Mouse (Mus musculus) embryonic facial prominence, embryonic 12.5 days (tissue): ENCODE results near the gene Ikbkg. TPM values are rescaled to one million over a fixed set of nuclear protein-coding genes. Genes with fewer than 3 reads are reported as not detected.

Experiments
- ATAC-seq: fragments of 200-750 bp; cut with Nextera tagmentation; 2 replicates; pipeline ENCODE4 v1.8.0; 2017; ENCODE audit not compliant: insufficient number of reproducible peaks, insufficient read depth, low FRiP score, low TSS enrichment
- H3K27ac ChIP-seq: fragments of 300-500 bp; sonication (generic); 2 replicates; pipeline ENCODE4 v1.5.1; 2016; ENCODE audit warnings: mild to moderate bottlenecking
- H3K27me3 ChIP-seq: fragments of 300-500 bp; sonication (generic); 2 replicates; pipeline ENCODE4 v1.6.1; 2016; ENCODE audit warnings: mild to moderate bottlenecking, moderate library complexity
- H3K36me3 ChIP-seq: fragments of 300-500 bp; sonication (generic); 2 replicates; pipeline ENCODE4 v1.6.1; 2016; ENCODE audit warnings: mild to moderate bottlenecking
- H3K4me1 ChIP-seq: fragments of 300-500 bp; sonication (generic); 2 replicates; pipeline ENCODE4 v1.6.1; 2016
- H3K4me2 ChIP-seq: fragments of 300-500 bp; sonication (generic); replicated peaks from 2 replicates; pipeline ENCODE4 v1.6.1; 2016; ENCODE audit warnings: mild to moderate bottlenecking, moderate library complexity
- H3K4me3 ChIP-seq: fragments of 300-500 bp; sonication (generic); 2 replicates; pipeline ENCODE4 v1.5.1; 2016; ENCODE audit warnings: mild to moderate bottlenecking
- H3K9ac ChIP-seq: fragments of 300-500 bp; sonication (generic); 2 replicates; pipeline ENCODE4 v1.6.1; 2016; ENCODE audit warnings: mild to moderate bottlenecking, moderate library complexity
- H3K9me3 ChIP-seq: fragments of 300-500 bp; sonication (generic); 2 replicates; pipeline ENCODE4 v1.6.1; 2016; ENCODE audit warnings: mild to moderate bottlenecking, moderate library complexity
- WGBS: fragments of 180-500 bp; shearing (Covaris S2); methylation state at CpG from one replicate; pipeline ENCODE4 v1.1.7; 2016; 5-methylcytosine and 5-hydroxymethylcytosine counted together
- polyA plus RNA-seq: library from polyadenylated mRNA; unstranded; fragments of >200 nt; fragmentation: Nextera tagmentation; extraction: Ambion mirVana; gene quantifications from 2 replicates; pipeline ENCODE4 v1.2.1, GENCODE M21; 2016

Gene Ikbkg
- polyA plus RNA-seq, 1 experiment from 2014 or later = 20.0 TPM

DNA sequence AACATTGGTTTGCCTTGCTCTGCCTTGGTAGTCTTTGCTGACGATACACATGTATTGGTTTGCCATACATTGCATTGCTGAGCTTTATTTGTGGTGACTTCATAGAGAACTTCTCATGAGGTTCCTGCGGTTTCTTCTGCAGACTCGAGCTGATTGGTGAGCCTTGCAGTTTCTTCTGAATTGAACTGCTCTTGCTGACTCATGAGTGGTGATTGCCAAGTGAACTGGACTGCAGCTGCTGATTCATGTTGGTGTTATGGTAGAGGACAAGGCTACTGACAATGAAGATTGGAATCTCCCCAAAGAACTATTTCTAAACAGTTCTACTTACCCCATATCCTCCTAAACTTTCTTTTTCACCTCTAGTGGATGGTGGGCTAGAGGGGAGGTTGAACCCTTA is 7.0 kb downstream of the Ikbkg start:
- WGBS = 81% methylated on average over 3 of the region's 3 CpGs
- no peak overlapping the region for H3K4me3 ChIP-seq
- H3K4me2 ChIP-seq = no peak overlapping the region
- no peaks in the 10 kb centered on the region for H3K9me3 ChIP-seq
- H3K4me1 ChIP-seq = no peaks in the 10 kb centered on the region
- H3K9ac ChIP-seq = no peak overlapping the region
- H3K27me3 ChIP-seq = no peaks in the 10 kb centered on the region
- no peak overlapping the region for H3K27ac ChIP-seq
- H3K36me3 ChIP-seq = no peaks in the 10 kb centered on the region
- no peak for ATAC-seq

GRCm38 (mm10) chrX:74408340-74408739 is 15.2 kb downstream of the Ikbkg start:
- H3K27me3 ChIP-seq = no peaks in the 10 kb centered on the region
- H3K4me2 ChIP-seq = no peak overlapping the region
- no peak for ATAC-seq

DNA sequence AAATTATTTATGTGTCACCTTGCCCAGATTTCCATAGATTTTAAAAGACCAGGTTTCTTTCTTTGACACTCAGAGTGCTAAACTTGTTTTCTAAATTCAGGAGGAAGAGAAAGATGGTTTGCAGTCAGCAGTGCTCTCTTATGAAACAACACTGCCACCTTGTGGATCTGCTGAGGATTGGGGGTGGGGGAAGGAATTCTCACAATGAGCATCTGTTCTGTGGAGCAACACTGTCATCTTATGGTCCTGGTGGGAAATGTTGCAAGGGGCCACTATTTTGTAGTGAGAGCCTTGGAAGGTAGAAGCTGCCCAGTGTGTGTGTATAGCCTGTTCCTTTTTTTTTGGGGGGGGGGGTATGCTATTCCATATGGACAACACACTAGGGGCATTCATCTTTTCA is 20.3 kb downstream of the Ikbkg start:
- Histone ChIP-seq H3K4me3 (no peak overlapping the region), H3K9ac (no peak overlapping the region), H3K9me3 (no peaks in the 10 kb centered on the region), H3K4me2 (no peak overlapping the region), H3K27ac (no peak overlapping the region), H3K36me3 (no peaks in the 10 kb centered on the region), H3K4me1 (no peaks in the 10 kb centered on the region), H3K27me3 (no peaks in the 10 kb centered on the region)
- ATAC-seq = peak; percentile 80; the same call in 1 of the 2 replicates

More at GRCm38 (mm10) chrX:74408340-74408739, 15.2 kb downstream of the Ikbkg start:
- no peaks in the 10 kb centered on the region for H3K9me3 ChIP-seq
- no peak overlapping the region for H3K9ac ChIP-seq
- WGBS = 51% methylated on average over 2 of the region's 2 CpGs
- no peak overlapping the region for H3K27ac ChIP-seq
- H3K4me1 ChIP-seq = no peaks in the 10 kb centered on the region
- no peak overlapping the region for H3K4me3 ChIP-seq
- no peaks in the 10 kb centered on the region for H3K36me3 ChIP-seq

- Histone ChIP-seq H3K27ac (no peak overlapping the region), H3K36me3 (no peaks in the 10 kb centered on the region), H3K4me3 (no peak overlapping the region), H3K9ac (no peak overlapping the region), H3K4me1 (no peaks in the 10 kb centered on the region), H3K9me3 (no peaks in the 10 kb centered on the region), H3K4me2 (no peak overlapping the region), H3K27me3 (no peaks in the 10 kb centered on the region)
- ATAC-seq = no peak
Observed at GRCm38 (mm10) chrX:74424443-74424842, 31.4 kb downstream of the Ikbkg start.

DNA sequence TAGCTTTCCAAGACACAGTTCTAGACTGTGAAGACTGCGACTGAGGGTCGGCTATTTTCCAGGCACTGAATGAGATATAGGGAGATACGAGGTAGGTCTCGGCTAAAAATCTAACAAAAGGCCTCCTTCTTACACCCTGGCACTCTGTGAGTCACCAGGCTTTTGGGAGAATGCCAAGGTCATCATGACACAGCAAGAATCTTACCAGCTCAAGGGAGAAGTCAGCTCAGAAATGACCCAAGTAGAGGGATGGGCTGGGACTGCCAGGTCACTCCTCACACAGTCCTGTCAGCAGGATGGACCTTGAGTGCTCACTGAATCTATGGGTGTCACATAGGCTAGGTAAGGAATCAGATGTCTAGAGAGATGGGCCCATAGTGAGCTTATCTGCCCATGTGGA is 32.1 kb downstream of the Ikbkg start:
- Histone ChIP-seq H3K4me1 (no peaks in the 10 kb centered on the region), H3K4me3 (no peak overlapping the region), H3K27me3 (no peaks in the 10 kb centered on the region), H3K4me2 (no peak overlapping the region), H3K9ac (no peak overlapping the region), H3K9me3 (no peaks in the 10 kb centered on the region), H3K36me3 (no peaks in the 10 kb centered on the region), H3K27ac (no peak overlapping the region)
- 84% methylated on average over 4 of the region's 4 CpGs for WGBS
- ATAC-seq = no peak

DNA sequence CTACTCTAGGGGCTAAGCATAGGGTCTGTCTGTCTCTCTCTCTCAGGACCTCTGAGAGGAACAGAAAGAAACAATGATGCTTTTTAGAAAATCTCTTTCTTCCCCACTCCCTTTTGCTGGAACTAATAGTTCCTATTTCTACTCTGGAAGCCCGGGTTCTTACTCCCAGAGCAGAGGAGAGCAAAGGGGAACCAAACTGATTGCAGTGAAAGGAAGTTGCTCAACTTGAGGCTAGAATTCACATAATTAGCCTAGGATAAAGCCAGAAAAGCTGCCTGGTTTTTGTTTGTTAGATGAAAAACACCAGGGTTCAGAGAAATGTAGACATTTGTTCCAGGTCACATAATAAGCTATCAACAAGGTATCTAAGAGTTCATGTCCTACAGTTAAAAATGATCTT is 33.2 kb downstream of the Ikbkg start:
- no peak overlapping the region for H3K4me3 ChIP-seq
- H3K27ac ChIP-seq = no peak overlapping the region
- ATAC-seq = no peak
- no peak overlapping the region for H3K9ac ChIP-seq
- H3K4me1 ChIP-seq = no peaks in the 10 kb centered on the region
- no peaks in the 10 kb centered on the region for H3K9me3 ChIP-seq
- H3K36me3 ChIP-seq = no peaks in the 10 kb centered on the region
- no peaks in the 10 kb centered on the region for H3K27me3 ChIP-seq
- H3K4me2 ChIP-seq = no peak overlapping the region
- 70% methylated on average over 1 of the region's 1 CpGs for WGBS

DNA sequence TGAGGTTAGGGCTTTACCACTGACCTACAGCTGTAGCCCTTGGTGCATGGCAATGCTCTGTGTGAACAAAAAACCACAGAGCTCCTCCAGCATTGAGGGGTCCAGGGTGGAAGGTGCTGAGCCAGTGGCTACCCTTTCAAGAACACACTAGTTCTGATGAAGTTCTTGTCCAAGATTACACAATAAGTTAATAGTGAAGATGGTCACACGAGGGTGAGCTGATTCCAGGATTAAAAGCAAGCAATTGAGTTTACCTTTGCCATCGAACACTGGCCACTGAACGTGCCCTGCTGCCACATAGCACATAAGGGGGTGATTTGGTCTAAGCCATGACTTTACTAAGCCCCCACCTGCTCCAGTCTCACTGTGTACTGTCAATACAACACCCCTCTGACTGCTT is 34.0 kb downstream of the Ikbkg start:
- no peaks in the 10 kb centered on the region for H3K36me3 ChIP-seq
- no peaks in the 10 kb centered on the region for H3K9me3 ChIP-seq
- H3K27ac ChIP-seq = no peak overlapping the region
- H3K9ac ChIP-seq = no peak overlapping the region
- WGBS = 86% methylated on average over 3 of the region's 3 CpGs
- ATAC-seq = no peak
- no peak overlapping the region for H3K4me2 ChIP-seq
- no peaks in the 10 kb centered on the region for H3K4me1 ChIP-seq
- no peaks in the 10 kb centered on the region for H3K27me3 ChIP-seq
- no peak overlapping the region for H3K4me3 ChIP-seq

DNA sequence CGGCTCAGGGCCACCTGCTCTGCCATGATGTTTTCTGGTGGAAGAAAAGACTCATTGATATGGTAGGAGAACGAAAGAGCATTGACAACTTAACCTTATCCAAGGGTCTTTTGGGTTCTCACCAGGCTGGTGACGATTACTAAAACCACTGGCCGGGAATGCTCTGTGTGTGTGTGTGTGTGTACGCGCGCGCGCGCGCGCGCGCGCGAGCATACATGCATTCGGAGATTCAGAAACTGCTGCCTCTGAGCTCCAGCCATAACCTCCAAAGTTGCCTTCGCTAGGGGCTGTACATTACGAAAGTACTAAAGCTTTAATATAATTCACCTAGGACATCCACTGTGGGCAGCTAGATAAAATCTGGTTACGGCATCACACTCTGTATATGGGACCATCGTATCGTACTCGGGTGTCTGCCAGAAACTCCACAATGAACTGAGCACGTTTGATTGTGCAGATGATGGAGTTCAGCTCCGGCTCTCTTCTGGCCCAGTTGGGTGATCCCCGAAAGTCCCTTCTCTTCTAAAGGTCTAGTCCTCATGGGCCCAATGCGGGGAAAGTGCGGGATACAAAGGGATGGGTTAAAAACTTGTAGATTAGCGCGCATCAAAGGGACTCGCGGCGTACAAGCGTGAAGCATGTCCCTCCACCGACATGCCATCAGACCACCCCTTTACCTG is 35.2 kb downstream of the Ikbkg start:
- ATAC-seq = peak; percentile 2; the same call in 1 of the 2 replicates
- no peaks in the 10 kb centered on the region for H3K4me1 ChIP-seq

GRCm38 (mm10) chrX:74428826-74429276 is 35.8 kb downstream of the Ikbkg start, which contains the start of gene G6pdx:
Gene G6pdx, minus strand, starts transcription at chrX:74429194.
- peak within 1 kb of the TSS; percentile 50 for H3K9ac ChIP-seq
- H3K27me3 ChIP-seq = no peaks in the 10 kb centered on the region
- 12% methylated on average over 25 of the region's 25 CpGs for WGBS
- peak within 1 kb of the TSS; percentile 56 for H3K4me2 ChIP-seq
- H3K4me3 ChIP-seq = peak within 1 kb of the TSS; percentile 50
- no peaks in the 10 kb centered on the region for H3K36me3 ChIP-seq
- H3K9me3 ChIP-seq = no peaks in the 10 kb centered on the region
- peak within 1 kb of the TSS; percentile 74 for H3K27ac ChIP-seq
- peak; percentile 83 for ATAC-seq
- H3K4me1 ChIP-seq = no peaks in the 10 kb centered on the region

More for the DNA sequence above, 35.2 kb downstream of the Ikbkg start:
- H3K9me3 ChIP-seq = no peaks in the 10 kb centered on the region
- peak overlapping the region; percentile 50 for H3K4me3 ChIP-seq
- peak overlapping the region; percentile 56 for H3K4me2 ChIP-seq
- H3K27me3 ChIP-seq = no peaks in the 10 kb centered on the region
- H3K27ac ChIP-seq = peak overlapping the region; percentile 41; the same call in 1 of the 2 replicates
- WGBS = 25% methylated on average over 35 of the region's 35 CpGs
- peak overlapping the region; percentile 44 for H3K9ac ChIP-seq
- H3K36me3 ChIP-seq = no peaks in the 10 kb centered on the region

- Histone ChIP-seq H3K4me2 (peak overlapping the region; percentile 56), H3K36me3 (peaks cover 3% of the 10 kb centered on the region; the same call in 1 of the 2 replicates), H3K4me1 (no peaks in the 10 kb centered on the region), H3K9me3 (no peaks in the 10 kb centered on the region), H3K9ac (peak overlapping the region; percentile 50), H3K27me3 (no peaks in the 10 kb centered on the region), H3K4me3 (peak overlapping the region; percentile 50), H3K27ac (peak overlapping the region; percentile 74)
- 24% methylated on average over 22 of the region's 22 CpGs for WGBS
- ATAC-seq = peak; percentile 42; the same call in 1 of the 2 replicates
Observed at GRCm38 (mm10) chrX:74429290-74429821, 36.3 kb downstream of the Ikbkg start.

DNA sequence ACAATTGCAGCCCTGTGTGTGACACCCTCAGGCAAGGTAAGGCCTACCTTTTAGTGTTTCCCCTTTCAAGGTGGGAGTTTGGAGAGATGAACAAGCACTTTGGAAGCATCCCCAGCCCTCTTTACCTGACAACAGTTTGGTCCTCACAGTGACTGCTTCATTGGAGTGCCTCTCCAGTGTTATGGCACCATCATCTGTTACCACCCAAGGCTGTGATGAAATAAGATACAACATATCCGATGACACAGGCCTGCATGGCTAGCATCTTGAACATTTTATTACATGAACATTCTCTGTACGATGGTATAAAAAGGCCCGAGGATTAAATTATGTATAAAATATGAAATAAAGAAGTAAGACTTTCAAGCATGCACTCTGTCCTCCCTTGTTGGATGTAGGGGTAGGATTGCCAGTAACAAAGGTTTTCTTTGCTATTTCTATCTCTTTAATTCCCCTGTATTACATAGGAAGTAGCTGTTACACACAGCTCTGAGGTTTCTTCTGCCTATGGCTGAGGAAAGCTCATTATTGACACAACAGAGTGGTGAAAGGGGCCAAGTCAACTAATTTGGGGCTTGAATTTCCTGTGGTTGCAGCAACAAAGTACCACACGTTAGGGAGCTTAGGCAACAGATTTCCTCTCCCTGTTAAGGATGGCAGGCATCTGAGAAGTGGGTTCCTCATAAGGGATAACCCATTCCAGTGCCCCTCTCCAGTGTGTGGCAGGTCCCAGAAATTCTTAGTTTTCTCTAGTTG is 58.2 kb downstream of the Ikbkg start:
- H3K4me2 ChIP-seq = no peak overlapping the region
- 75% methylated on average over 4 of the region's 4 CpGs for WGBS
- H3K9ac ChIP-seq = no peak overlapping the region
- H3K27ac ChIP-seq = no peak overlapping the region
- no peaks in the 10 kb centered on the region for H3K9me3 ChIP-seq
- no peak for ATAC-seq
- no peaks in the 10 kb centered on the region for H3K4me1 ChIP-seq
- H3K4me3 ChIP-seq = no peak overlapping the region
- no peaks in the 10 kb centered on the region for H3K36me3 ChIP-seq
- no peaks in the 10 kb centered on the region for H3K27me3 ChIP-seq

GRCm38 (mm10) chrX:74452773-74453172 is 59.7 kb downstream of the Ikbkg start:
- H3K4me1 ChIP-seq = no peaks in the 10 kb centered on the region
- WGBS = 15% methylated on average over 4 of the region's 4 CpGs
- H3K4me2 ChIP-seq = no peak overlapping the region
- no peak overlapping the region for H3K9ac ChIP-seq
- no peaks in the 10 kb centered on the region for H3K36me3 ChIP-seq
- H3K4me3 ChIP-seq = no peak overlapping the region
- no peaks in the 10 kb centered on the region for H3K9me3 ChIP-seq
- H3K27ac ChIP-seq = no peak overlapping the region
- H3K27me3 ChIP-seq = no peaks in the 10 kb centered on the region
- no peak; the same call in 1 of the 2 replicates for ATAC-seq
